Mouse (Mus musculus): ENCODE measurements around the gene Gde1. TPM values are rescaled to one million over a fixed set of nuclear protein-coding genes. Genes with fewer than 3 reads are reported as not detected.

Gde1 gene
- 10 to 100 TPM; 26.4 to 33.6 (median 31.1) TPM for total RNA-seq (2022)

DNA sequence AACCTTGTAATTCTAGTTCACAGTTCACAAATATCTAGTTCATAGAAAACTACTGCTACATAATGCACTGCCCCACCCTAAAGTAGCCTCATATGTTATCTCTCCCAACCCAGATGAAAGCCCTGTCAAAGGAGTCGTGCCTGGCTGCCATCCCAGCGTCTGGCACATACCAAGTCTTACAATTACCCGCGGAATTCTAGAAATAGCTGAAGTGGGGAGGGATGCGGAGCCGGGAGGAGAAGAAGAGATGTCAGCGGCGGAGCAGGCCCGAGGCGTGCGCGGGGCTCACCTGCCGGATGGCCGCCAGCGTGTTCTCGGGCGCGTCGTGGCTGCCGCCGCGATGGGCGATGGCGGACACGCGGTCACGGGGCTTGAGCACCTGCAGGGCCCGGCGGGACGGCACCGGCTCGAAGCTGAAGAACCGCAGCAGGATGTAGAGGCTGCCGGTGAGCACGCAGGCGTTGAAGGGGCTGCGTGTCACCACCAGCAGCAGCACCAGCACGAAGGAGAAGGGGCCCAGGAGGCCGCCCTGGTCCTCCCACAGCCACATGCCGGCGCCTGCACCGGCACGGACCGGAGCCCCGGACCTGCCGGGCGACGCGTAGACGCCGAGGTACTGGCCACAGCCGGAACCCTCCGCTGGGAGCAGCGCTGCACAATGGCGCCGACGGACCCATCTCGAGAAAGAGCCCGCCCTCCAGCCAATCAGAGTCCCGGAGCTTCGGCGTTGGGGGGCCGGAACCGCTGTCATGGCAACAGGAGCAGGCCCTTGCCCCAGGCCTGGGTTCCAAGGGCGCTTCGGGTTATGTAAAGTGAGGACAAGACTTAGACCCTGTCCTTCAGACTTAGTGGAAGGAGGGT is at the start of gene Gde1:
TSS of gene Gde1 (minus strand) at position 678 of the 861 bp plus-strand sequence.
- DNase-seq (ENCODE audit: low spot score) = peak; percentile 90

DNA sequence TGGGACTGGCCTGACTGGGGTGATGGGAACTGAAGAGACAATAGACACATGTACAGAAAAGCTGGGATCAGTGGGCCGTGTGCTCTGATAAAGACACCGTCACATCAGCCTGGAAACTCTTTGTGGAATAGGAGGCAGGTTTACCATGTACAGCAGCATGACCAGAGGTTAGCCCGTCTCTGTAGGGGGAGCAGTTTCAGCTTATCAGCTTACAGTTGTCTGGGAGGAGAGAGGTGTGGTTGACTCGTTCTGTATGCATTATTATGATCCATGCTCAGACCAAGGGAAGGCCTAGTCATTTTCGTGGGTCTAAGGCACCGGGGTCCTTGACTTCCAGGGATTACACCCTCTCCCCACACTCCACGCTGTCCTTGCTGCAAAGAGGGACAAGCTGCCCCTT is 46.0 kb upstream of the Gde1 start:
- no peak for DNase-seq (ENCODE audit: low spot score)

DNA sequence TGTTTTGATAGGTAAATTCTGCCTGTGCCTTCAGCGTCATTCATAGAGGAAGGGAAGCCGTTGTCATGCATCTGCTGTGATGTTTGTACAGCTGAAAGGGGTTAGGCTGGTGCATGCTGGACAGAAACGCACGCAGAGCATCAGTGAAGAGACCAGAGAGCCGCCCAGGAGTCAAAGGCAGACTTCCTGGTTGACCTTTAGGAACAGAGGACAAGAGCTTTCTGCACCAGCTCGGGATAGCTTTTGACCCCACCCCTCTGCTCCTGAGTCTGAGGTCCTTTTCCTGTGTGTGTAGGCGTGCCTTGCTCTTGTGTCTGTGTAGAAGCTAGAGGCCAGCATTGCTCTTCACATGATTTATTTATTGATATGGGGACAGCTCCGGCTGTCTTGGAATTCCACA is 44.1 kb upstream of the Gde1 start:
- no peak for DNase-seq (ENCODE audit: low spot score)

DNA sequence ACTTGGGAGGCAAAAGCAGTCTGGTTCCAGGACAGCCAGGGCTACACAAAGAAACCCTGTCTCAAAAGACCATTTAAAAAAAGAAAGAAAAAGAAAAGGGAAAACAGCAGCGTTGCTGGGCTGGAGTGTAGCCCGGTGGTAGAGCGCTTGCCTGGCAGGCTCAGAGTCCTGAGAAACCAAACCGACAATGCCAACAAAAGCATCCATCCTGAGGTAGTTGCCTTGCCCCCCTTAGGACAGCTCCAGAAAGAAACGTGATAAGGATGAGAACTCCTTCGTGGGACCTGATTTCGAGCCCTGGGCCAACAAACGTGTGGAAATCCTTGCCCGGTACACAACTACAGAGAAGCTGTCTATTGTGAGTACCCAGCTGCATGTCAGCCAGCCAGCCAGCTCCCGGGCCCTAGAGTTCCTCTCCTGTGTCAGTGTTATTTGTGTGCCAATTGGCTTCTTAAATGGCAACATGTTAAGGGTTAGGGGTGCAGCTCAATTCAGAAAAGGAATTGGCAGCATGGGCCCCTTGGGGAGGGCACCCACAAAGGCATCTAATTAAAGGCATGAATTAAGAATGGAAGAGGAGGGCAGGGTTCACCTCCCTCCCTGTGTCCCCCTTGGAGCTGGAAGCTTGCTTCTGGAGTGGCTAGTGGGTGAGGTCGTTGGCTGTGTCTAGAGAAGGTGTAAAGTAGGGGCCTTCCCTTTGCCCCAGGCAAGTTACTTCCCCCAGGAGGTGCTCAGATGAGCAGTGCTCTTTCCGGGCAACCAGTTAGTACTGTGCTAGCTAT is 42.5 kb upstream of the Gde1 start:
- no peak for DNase-seq (ENCODE audit: low spot score)

GRCm38 (mm10) chr7:118744766-118745165 is 39.2 kb upstream of the Gde1 start:
- DNase-seq (ENCODE audit: low spot score) = no peak

DNA sequence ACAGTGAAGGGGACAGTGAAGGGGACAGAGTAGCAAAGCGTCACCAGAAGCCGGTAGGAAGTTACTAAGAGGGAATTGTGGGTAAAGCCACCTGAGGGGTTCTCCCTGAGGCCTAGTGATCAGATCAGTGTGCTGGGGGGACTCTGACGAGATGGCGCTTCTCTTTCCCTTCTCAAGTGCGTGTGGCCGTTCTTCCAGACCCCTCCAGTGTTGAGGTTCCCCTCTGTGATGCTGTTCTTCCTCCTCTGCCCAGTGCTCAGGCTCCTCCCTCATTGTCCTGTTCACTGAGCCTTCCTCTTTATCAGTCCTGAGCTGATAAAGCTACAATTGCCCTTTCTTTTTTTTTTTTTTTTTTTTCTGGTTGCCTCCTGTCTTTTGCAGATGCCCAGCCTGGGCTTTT is 36.7 kb upstream of the Gde1 start:
- no peak for DNase-seq (ENCODE audit: low spot score)

DNA sequence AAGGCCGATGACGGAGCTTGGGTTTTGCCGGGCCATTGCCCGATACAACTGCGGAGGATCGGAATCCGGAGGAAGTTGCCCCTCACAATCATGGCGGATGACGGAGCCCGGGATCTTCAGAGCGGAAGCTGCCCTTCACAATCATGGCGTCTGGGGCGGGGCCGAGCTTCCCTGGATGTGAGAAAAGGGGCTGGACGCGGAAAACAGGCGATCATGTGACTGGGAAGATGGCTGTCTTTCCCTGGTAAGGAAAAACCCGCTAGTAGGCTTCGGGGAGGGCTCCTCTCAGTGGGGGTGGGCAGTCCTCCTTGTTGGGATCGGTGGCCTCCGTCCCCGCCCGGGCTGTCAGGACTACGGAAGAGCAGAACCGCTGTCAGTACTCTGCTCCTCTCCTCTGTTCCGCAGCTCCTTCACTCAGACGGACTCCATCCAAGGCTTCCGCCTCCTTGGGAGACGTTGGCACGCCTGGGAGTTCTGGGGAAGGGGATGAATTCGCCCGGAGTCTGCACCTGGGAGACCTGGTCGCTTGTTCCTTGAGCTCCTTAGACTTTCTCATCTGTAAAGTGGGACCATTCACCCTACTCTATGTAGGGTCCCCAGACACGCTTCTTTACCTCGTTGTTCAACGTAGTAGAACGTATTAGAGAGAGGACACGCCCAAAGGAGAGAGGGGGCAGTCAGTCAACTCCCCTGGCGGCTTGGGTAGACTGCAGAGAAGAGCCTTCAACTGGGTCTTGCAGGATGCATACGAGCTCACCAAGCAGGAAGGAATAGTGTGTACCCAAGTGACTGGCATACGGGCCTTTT is 35.2 kb upstream of the Gde1 start:
- DNase-seq (ENCODE audit: low spot score) = peak; percentile 97

- peak; percentile 77 for DNase-seq (ENCODE audit: low spot score)
These were observed 34.5 kb upstream of the Gde1 start, which contains the start of gene Vps35l for GRCm38 (mm10) chr7:118739975-118740531. Gene Vps35l, plus strand, starts transcription at chr7:118740226.

- DNase-seq (ENCODE audit: low spot score) = no peak
These were observed 33.2 kb upstream of the Gde1 start for GRCm38 (mm10) chr7:118738730-118739129.

DNA sequence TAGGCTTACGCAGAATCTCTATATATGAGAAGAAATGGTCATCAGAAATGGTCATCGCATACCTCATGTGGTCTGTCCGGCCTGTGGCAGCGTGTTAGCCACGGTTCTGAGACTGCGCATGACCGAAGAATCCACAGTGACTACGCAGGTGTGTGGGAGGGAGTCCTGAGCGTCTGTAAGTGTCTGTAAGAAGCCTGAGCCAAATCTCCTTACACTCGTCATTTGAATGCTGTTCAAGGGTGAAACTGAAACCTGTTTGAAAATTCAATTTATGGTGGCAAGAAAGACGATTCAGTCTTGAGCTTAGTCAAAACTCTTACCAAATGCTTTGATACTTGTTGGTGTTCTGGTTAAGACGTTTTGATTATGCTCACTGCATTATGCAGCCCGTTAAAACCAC is 27.6 kb upstream of the Gde1 start:
- DNase-seq (ENCODE audit: low spot score) = no peak

DNA sequence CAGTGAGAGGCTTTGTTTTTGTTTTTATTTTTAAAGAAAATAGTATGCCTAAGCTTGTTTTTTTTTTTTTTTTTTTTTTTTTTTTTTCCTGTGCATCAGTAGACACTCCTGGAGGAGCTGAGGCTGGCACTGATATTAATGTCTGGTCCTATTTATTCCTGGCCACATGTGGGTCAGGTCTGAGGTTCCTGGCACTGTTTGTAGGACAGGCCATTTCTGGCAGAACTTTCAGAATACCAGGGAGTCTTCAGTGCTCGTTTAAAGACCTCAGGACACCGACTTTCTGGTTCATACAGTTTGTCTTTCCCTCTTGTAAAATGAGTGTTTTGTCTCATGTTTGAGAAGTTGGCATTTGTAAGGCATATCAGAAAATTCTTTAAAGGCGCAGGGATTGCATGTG is 26.2 kb upstream of the Gde1 start:
- DNase-seq (ENCODE audit: low spot score) = no peak

- no peak for DNase-seq (ENCODE audit: low spot score)
These were observed 23.4 kb upstream of the Gde1 start for GRCm38 (mm10) chr7:118728846-118729587.

- no peak for DNase-seq (ENCODE audit: low spot score)
These were observed 19.9 kb upstream of the Gde1 start for GRCm38 (mm10) chr7:118725459-118725858.

DNA sequence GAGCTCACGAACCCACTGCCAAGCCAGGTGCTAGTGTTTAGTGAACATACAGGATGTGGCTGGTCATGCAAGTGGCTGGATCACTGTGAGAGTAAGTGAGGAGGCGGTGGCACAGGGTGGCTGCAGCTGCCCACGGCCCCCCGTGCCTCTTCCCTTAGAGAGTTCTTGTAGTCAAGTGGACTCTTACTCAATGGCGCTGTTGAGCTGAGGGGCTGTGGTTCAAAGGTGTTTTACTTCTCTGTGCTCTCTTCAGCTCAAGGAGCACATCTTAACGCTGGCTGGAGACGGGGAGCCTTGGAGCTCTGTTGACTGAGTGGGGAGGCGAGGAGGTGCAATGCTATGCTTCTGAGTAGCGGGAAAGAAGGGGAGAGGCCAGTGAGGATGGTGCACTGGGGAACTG is 18.3 kb upstream of the Gde1 start:
- no peak for DNase-seq (ENCODE audit: low spot score)

DNA sequence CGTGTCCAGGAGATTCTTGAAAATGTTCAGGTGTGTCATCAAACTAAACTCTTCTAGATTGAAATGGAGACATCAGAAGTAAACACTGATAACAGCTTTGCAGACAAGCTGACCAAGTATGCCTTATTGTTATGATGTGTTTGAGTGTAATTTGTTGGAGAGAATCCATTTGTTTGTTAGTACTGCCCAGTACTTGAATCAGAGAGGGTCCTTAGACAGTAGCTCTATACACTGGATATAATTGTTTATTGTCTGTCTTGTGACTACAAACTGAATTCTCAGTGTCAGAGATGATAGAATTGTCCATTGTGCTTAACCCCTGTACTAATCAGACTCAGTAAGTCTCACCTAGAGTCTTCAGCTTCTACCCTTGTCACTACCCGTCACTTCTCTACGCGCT is 12.5 kb upstream of the Gde1 start:
- DNase-seq (ENCODE audit: low spot score) = no peak

DNA sequence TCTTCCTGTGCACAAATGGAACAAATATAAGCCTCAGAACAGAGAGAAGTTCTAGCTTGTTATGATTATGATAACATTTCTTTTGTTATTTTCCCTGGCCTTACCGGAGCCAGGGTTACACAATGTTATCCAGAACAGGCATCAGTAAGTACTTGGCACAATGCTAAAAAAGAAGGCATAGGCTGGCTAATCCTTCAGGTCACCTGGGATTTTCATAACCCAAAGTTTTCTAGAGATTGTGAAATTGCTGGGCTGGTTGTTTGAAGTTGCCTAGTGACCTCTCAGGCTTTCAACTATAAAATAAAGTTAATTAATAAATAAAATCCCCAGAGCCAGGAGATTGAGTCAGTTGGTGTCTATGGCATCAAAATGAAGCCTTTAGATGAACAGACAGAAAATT is 9.3 kb upstream of the Gde1 start:
- DNase-seq (ENCODE audit: low spot score) = no peak

- peak; percentile 97 for DNase-seq (ENCODE audit: low spot score)
These were observed 6.9 kb upstream of the Gde1 start, which contains the start of gene Ccp110 for GRCm38 (mm10) chr7:118712228-118713173. Gene Ccp110, plus strand, starts transcription at chr7:118712552.

DNA sequence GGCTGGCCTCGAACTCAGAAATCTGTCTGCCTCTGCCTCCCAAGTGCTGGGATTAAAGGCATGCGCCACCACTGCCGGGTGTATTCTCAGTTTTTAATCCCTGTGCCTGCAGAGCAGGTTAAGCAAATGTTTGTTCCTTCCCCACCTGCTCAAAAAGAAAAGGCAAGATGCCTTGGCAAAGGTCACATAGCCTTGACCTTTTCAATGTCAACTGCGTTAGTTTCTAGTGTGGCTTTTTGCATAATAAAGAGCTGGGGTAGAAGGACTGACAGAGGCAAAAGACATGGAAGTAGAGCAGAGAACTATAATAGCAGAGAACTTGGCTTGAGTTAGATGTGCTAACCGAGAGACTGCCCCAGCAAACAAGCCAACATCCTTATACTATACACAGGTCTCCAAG is 5.2 kb upstream of the Gde1 start:
- no peak for DNase-seq (ENCODE audit: low spot score)

GRCm38 (mm10) chr7:118708002-118708401 is 2.4 kb upstream of the Gde1 start:
- DNase-seq (ENCODE audit: low spot score) = no peak

- DNase-seq (ENCODE audit: low spot score) = no peak
These were observed 1.6 kb upstream of the Gde1 start for GRCm38 (mm10) chr7:118707216-118707615.

Measured in heart, adult 8-10 months (tissue).